Mouse (Mus musculus) T-cell, adult 66 days (primary cell): ENCODE data around the gene Aco1. TPM values are rescaled to one million over a fixed set of nuclear protein-coding genes. Genes with fewer than 3 reads are reported as not detected.

Experiments
- total RNA-seq, 2 experiments: library from RNA; stranded (reverse); gene quantifications; 3 replicates in 1 of 2; 4 replicates in 1 of 2; pipeline ENCODE4 v1.2.4; 2023

Aco1 gene
- 10 to 100 TPM; 19.0 to 21.0 TPM for total RNA-seq

DNA sequence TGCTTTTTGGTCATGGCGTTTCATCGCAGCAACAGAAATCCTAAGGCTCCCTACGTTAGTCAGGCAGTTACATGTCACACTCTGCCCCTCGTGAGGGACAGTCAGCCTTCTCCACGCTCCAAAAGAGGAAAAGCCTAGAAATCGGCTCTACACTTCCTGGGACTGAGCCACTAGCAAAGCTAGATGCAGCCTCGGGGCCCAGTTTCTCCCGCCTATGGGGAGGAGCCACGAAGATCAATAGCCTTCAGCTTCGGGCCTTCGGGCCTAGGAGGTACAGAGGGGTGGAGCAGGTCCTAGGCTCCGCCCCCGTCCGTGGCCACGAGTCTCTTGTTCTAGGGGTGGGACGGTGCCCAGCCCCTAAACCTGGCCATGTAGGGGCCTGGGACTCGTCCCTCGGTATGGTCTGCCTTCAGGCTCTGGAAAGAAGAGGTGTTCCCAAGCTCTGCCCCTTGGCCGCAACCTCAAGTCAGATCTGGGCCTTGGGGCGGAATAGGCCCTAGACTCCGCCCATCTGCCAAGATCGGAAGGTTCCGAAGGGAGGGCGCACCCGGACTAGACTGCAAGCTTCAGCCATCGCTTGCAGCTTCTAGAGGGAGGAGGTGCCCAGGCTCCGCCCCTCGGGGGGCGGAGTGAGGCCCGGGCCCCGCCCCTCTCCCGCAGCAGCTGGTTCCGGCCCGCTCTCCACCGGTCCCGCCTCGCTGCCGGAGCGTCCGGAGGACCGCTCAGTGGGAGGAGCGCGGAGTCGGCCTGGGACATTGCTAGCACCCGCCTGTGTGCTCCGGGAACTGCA, at the start of gene Aco1:
Gene Aco1, plus strand, starts transcription at position 339 of the 790 bp plus-strand sequence.

DNA sequence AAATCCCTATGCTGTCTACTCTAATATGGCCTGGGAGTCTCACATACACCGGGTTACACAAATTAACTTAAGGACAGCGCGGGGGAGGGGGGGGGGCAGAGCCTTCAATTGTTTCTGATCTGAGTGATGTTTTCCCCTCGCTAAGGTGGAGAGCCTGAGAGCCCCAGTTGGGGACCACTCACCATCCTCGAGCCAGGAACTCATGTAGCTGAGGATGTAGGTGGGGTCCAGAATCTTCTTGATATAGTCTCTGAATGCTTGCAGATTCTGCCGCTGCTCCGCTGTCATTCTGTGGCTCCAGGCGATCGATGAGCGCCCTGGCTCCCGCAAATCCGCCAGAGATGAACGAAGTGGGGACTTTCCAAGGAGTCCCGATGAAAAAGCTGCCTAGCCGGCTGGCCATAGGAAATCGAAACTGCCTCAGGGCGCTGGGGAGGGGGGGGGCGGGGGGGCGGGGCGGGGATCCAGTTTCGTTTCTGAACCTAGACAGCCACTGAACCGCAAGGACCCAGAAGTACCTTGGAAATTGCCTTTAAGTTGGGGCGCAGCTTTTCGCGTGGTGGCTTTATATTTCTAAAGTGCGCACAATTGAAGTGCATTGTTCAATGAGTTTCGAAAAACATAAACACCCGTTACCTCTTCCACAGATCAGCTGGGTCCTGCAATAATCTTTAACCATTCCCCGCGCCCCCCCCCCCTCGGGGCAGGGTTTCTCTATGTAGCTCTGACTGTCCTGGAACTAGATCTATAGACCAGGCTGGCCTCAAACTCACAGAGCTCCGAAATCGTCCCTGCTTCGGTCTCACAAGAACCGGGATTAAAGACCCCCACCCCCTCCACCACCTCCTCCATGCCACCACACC, 96.8 kb downstream of the Aco1 start, which contains the start of gene Ddx58:
Gene Ddx58, minus strand, starts transcription at position 420 of the 863 bp plus-strand sequence.

Other genes with a start within 250 kb of the Aco1 start
- gene Ddx58, start 96.7 kb downstream of the Aco1 start, total RNA-seq, result 100 to 1,000 TPM; 108 to 110 TPM
- 10 to 100 TPM; 39.7 to 44.9 TPM for gene Smim27, start 126.5 kb downstream of the Aco1 start, total RNA-seq
- gene Topors, start 126.8 kb downstream of the Aco1 start, total RNA-seq, result 10 to 100 TPM; 39.5 to 40.3 TPM
- gene Ndufb6, start 136.3 kb downstream of the Aco1 start, total RNA-seq, result 10 to 100 TPM; 38.0 to 38.5 TPM